Mouse (Mus musculus): ENCODE measurements around the gene Gm21977. TPM values are rescaled to one million over a fixed set of nuclear protein-coding genes. Genes with fewer than 3 reads are reported as not detected.

Gm21977 gene
- polyA plus RNA-seq (2012; rRNA removed; ENCODE audit: low replicate concordance), result not detected in 2 replicates

DNA sequence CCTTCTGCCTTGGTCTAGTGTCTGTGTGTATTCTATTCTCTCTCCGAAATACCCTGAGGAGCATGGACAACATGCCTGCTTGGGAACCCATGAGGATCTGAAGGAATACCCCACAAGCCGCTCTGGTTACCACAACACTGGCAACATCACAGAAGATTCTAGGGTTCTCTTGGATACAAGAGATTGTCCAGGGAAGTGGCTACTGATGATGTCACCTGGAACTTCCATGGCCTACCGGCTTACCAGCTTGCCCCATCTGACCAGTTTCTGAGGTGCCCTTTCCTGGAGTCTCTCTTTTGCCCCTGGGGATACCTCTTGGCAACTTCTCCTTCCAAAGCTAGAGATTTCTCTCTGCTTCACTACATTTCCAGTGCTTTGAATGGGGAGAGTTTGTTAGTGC lies at the start of gene Gm21977:
Gene Gm21977 (minus strand): TSS at position 101 of the 400 bp plus-strand sequence.

Other genes with a start within 250 kb of the Gm21977 start
- not detected in 2 replicates for gene Gm3633, start 211.6 kb downstream of the Gm21977 start, polyA plus RNA-seq (2012; rRNA removed; ENCODE audit: low replicate concordance)
- not detected in 2 replicates for gene Gm10378, start 197.5 kb downstream of the Gm21977 start, polyA plus RNA-seq (2012; rRNA removed; ENCODE audit: low replicate concordance)
- gene Gm3015, start 84.7 kb downstream of the Gm21977 start, polyA plus RNA-seq (2012; rRNA removed; ENCODE audit: low replicate concordance), result not detected in 2 replicates
- gene Gm10377, start 55.5 kb downstream of the Gm21977 start, polyA plus RNA-seq (2012; rRNA removed; ENCODE audit: low replicate concordance), result not detected in 2 replicates
- not detected in 2 replicates for gene Gm8082, start 140.1 kb upstream of the Gm21977 start, polyA plus RNA-seq (2012; rRNA removed; ENCODE audit: low replicate concordance)
- not detected in 2 replicates for gene Gm10376, start 162.2 kb upstream of the Gm21977 start, polyA plus RNA-seq (2012; rRNA removed; ENCODE audit: low replicate concordance)
- gene Gm8094, start 223.2 kb upstream of the Gm21977 start, polyA plus RNA-seq (2012; rRNA removed; ENCODE audit: low replicate concordance), result not detected in 2 replicates
- gene Gm8104, start 247.1 kb upstream of the Gm21977 start, polyA plus RNA-seq (2012; rRNA removed; ENCODE audit: low replicate concordance), result not detected in 2 replicates